Mouse (Mus musculus) G1E (cell line): ENCODE results near the gene B3gat3.

ENCODE experiments used
- CTCF ChIP-seq: IDR thresholded peaks from 2 replicates; pipeline ENCODE4 v1.5.1; 2012; ENCODE audit warnings: low read depth, low read length, inconsistent platforms, mixed read lengths
- GATA1 ChIP-seq: IDR thresholded peaks from 2 replicates; pipeline ENCODE4 v1.6.1; 2012; ENCODE audit warnings: borderline replicate concordance, low read length, inconsistent platforms, mixed read lengths
- GATA2 ChIP-seq: IDR thresholded peaks from 2 replicates; pipeline ENCODE4 v1.6.1; 2012; ENCODE audit warnings: low read depth, low read length, inconsistent platforms, borderline replicate concordance
- POLR2AphosphoS5 ChIP-seq: IDR thresholded peaks from 2 replicates; pipeline ENCODE4 v1.6.1; 2012; ENCODE audit warnings: low read depth, low read length, inconsistent platforms; ENCODE audit not compliant: insufficient replicate concordance
- TAL1 ChIP-seq: conservative IDR thresholded peaks from 2 replicates; pipeline ENCODE4 v1.6.1; 2012; ENCODE audit warnings: low read depth, low read length, inconsistent platforms, mixed read lengths

- no peak for TF ChIP-seq CTCF
- no peak for TF ChIP-seq POLR2AphosphoS5
- no peak for TF ChIP-seq GATA1
- no peak for TF ChIP-seq TAL1
- TF ChIP-seq GATA2, result no peak
These were observed 8.6 kb downstream of the B3gat3 start for GRCm38 (mm10) chr19:8928689-8929223.
